8 mouse cellular contexts compared by ENCODE assay signal in genomic region chr2:164970631-164971196, GRCm38 (mm10). TPM values are rescaled to one million over a fixed set of nuclear protein-coding genes. Genes with fewer than 3 reads are reported as not detected.
DNase-seq lines count a peak whose midpoint lies in the region; ATAC-seq and TF ChIP-seq lines count a peak whose summit lies in the region.

No protein-coding gene starts in this region.

- no peak overlapping the region for H3K27ac ChIP-seq in intestine, embryonic 14.5 days (ENCODE audit: low read depth)
- H3K27ac ChIP-seq in intestine, postnatal 0 days (ENCODE audit: low read depth, low read length): no peak overlapping the region
- H3K27ac ChIP-seq in hindbrain, embryonic 12.5 days: peak overlapping the region; percentile 58
- H3K27ac ChIP-seq in midbrain, embryonic 11.5 days (ENCODE audit: low read depth, low read length): no peak overlapping the region

- peak overlapping the region; percentile 11; the same call in 1 of the 2 replicates for H3K4me3 ChIP-seq in intestine, embryonic 14.5 days (ENCODE audit: low read depth, low read length)
- no peak overlapping the region for H3K4me3 ChIP-seq in intestine, postnatal 0 days (ENCODE audit: low read depth, low read length)
- peak overlapping the region; percentile 44 for H3K4me3 ChIP-seq in hindbrain, embryonic 12.5 days
- peak overlapping the region; percentile 19 for H3K4me3 ChIP-seq in midbrain, embryonic 11.5 days (ENCODE audit: low read depth, low read length)

- no peaks in the 10 kb centered on the region for H3K36me3 ChIP-seq in intestine, embryonic 14.5 days (ENCODE audit: control insufficient read depth, insufficient read depth, low read length)
- H3K36me3 ChIP-seq in intestine, postnatal 0 days (ENCODE audit: control insufficient read depth, insufficient read depth): no peaks in the 10 kb centered on the region
- no peaks in the 10 kb centered on the region for H3K36me3 ChIP-seq in hindbrain, embryonic 12.5 days
- no peaks in the 10 kb centered on the region for H3K36me3 ChIP-seq in midbrain, embryonic 11.5 days (ENCODE audit: control insufficient read depth, insufficient read depth, low read length)

- H3K9me3 ChIP-seq in intestine, embryonic 14.5 days (ENCODE audit: control insufficient read depth, low read length): no peaks in the 10 kb centered on the region
- H3K9me3 ChIP-seq in intestine, postnatal 0 days (ENCODE audit: control insufficient read depth): no peaks in the 10 kb centered on the region
- no peaks in the 10 kb centered on the region for H3K9me3 ChIP-seq in hindbrain, embryonic 12.5 days (replicated peaks)
- no peaks in the 10 kb centered on the region for H3K9me3 ChIP-seq in midbrain, embryonic 11.5 days (ENCODE audit: control insufficient read depth, low read length)

- DNase-seq in intestine, embryonic 14.5 days (ENCODE audit: low spot score): no peak
- DNase-seq in cerebellum, postnatal 14 days: peak; percentile 86 to 91
- DNase-seq in midbrain, embryonic 11.5 days (ENCODE audit: low spot score, missing footprints): peak; percentile 92
- DNase-seq in adrenal gland, adult 8-10 months: no peak
- DNase-seq in adrenal gland, postnatal 14 days: no peak
- no peak for DNase-seq in gastrocnemius, postnatal 36 days

- H3K4me2 ChIP-seq in intestine, embryonic 14.5 days (ENCODE audit: low read length): peak overlapping the region; percentile 23; the same call in 1 of the 2 replicates
- H3K4me2 ChIP-seq in intestine, postnatal 0 days (replicated peaks; ENCODE audit: low read depth): no peak overlapping the region
- peak overlapping the region; percentile 55 for H3K4me2 ChIP-seq in hindbrain, embryonic 12.5 days (replicated peaks)
- H3K4me2 ChIP-seq in midbrain, embryonic 11.5 days: peak overlapping the region; percentile 44

- under 1% methylated on average over 42 of the region's 42 CpGs for WGBS in intestine, embryonic 14.5 days
- 1% methylated on average over 42 of the region's 42 CpGs for WGBS in intestine, postnatal 0 days
- under 1% methylated on average over 42 of the region's 42 CpGs for WGBS in hindbrain, embryonic 12.5 days
- WGBS in midbrain, embryonic 11.5 days: 0% methylated on average over 42 of the region's 42 CpGs

- H3K4me1 ChIP-seq in intestine, embryonic 14.5 days (replicated peaks; ENCODE audit: control insufficient read depth, insufficient read depth, low read length): peaks cover 10% of the 10 kb centered on the region; the same call in 1 of the 2 replicates
- H3K4me1 ChIP-seq in intestine, postnatal 0 days (replicated peaks; ENCODE audit: control insufficient read depth, insufficient read depth, low read length): no peaks in the 10 kb centered on the region
- peaks cover 42% of the 10 kb centered on the region for H3K4me1 ChIP-seq in hindbrain, embryonic 12.5 days
- H3K4me1 ChIP-seq in midbrain, embryonic 11.5 days (ENCODE audit: control insufficient read depth, insufficient read depth, low read length): peaks cover 22% of the 10 kb centered on the region

- 0 out of 2 replicates have a peak, but pooled peaks have one; percentile 29 for ATAC-seq in intestine, embryonic 14.5 days (replicated peaks; ENCODE audit: low FRiP score, low TSS enrichment, low read depth)
- no peak for ATAC-seq in intestine, postnatal 0 days
- ATAC-seq in hindbrain, embryonic 12.5 days (ENCODE audit: low FRiP score): peak; percentile 62
- peak; percentile 70; the same call in 1 of the 2 replicates for ATAC-seq in midbrain, embryonic 11.5 days (ENCODE audit: low FRiP score)

- peaks cover 68% of the 10 kb centered on the region for H3K27me3 ChIP-seq in intestine, embryonic 14.5 days (replicated peaks; ENCODE audit: control insufficient read depth, insufficient read depth, low read length)
- H3K27me3 ChIP-seq in intestine, postnatal 0 days (replicated peaks; ENCODE audit: control insufficient read depth, insufficient read depth, low read length): peaks cover 52% of the 10 kb centered on the region
- peaks cover 84% of the 10 kb centered on the region for H3K27me3 ChIP-seq in hindbrain, embryonic 12.5 days
- H3K27me3 ChIP-seq in midbrain, embryonic 11.5 days (ENCODE audit: control insufficient read depth, insufficient read depth, low read length): peaks cover 66% of the 10 kb centered on the region

- no peak overlapping the region for H3K9ac ChIP-seq in intestine, embryonic 14.5 days (ENCODE audit: low read length)
- H3K9ac ChIP-seq in intestine, postnatal 0 days (ENCODE audit: low read depth, low read length): no peak overlapping the region
- H3K9ac ChIP-seq in hindbrain, embryonic 12.5 days: peak overlapping the region; percentile 58
- H3K9ac ChIP-seq in midbrain, embryonic 11.5 days (ENCODE audit: low read length): 0 out of 2 replicates have a peak overlapping the region, but pooled peaks have one; percentile 10

- intact Hi-C loops in gastrocnemius, postnatal 36 days (cut with DNase I): no loop called here

- TF ChIP-seq CTCF in intestine, postnatal 0 days (IDR thresholded peaks at IDR 0.05; ENCODE audit: low read depth): no peak

RNA-seq across cellular contexts. Expression of gene Slc12a5, which starts 10.1 kb away (rescaled TPM):
- 1.3 and 1.5 TPM in 2 replicates for polyA plus RNA-seq in intestine, embryonic 14.5 days (2014; fragmentation: Nextera tagmentation; extraction: Ambion mirVana)
- polyA plus RNA-seq in intestine, postnatal 0 days (2015; fragmentation: Nextera tagmentation; extraction: Ambion mirVana): 0.09 and 0.47 TPM in 2 replicates
- 12.7 and 16.1 TPM in 2 replicates for polyA plus RNA-seq in hindbrain, embryonic 12.5 days (2016; fragmentation: Nextera tagmentation; extraction: Ambion mirVana)
- 2.8 and 3.0 TPM in 2 replicates for polyA plus RNA-seq in midbrain, embryonic 11.5 days (2014; fragmentation: Nextera tagmentation; extraction: Ambion mirVana)
- total RNA-seq in adrenal gland, adult 8-10 months (2022): 10 to 100 TPM in 3 of 4 experiments, 1 to 10 TPM in 1; 6.7 to 18.3 (median 14.0) TPM
- 8.4 and 8.7 TPM in 2 replicates for total RNA-seq in adrenal gland, postnatal 14 days (2021)
- total RNA-seq in gastrocnemius, postnatal 36 days (2021): under 1 TPM; 0.25 to 0.36 TPM

RNA-seq across cellular contexts. Expression of gene Mmp9, which starts 30.1 kb away (rescaled TPM):
- polyA plus RNA-seq in intestine, embryonic 14.5 days (2014; fragmentation: Nextera tagmentation; extraction: Ambion mirVana): 2.4 and 3.3 TPM in 2 replicates
- 9.6 and 9.8 TPM in 2 replicates for polyA plus RNA-seq in intestine, postnatal 0 days (2015; fragmentation: Nextera tagmentation; extraction: Ambion mirVana)
- 5.7 and 7.2 TPM in 2 replicates for polyA plus RNA-seq in hindbrain, embryonic 12.5 days (2016; fragmentation: Nextera tagmentation; extraction: Ambion mirVana)
- 1.9 and 2.0 TPM in 2 replicates for polyA plus RNA-seq in midbrain, embryonic 11.5 days (2014; fragmentation: Nextera tagmentation; extraction: Ambion mirVana)
- total RNA-seq in adrenal gland, adult 8-10 months (2022): 1 to 10 TPM in 1 of 4 experiments, under 1 TPM in 3; 0.49 to 1.4 (median 0.84) TPM
- 1.7 and 2.0 TPM in 2 replicates for total RNA-seq in adrenal gland, postnatal 14 days (2021)
- total RNA-seq in gastrocnemius, postnatal 36 days (2021): under 1 TPM; 0.38 to 0.62 TPM

RNA-seq across cellular contexts. Expression of gene Zfp335, which starts 59.2 kb away (rescaled TPM):
- polyA plus RNA-seq in intestine, embryonic 14.5 days (2014; fragmentation: Nextera tagmentation; extraction: Ambion mirVana): 12.7 and 14.3 TPM in 2 replicates
- polyA plus RNA-seq in intestine, postnatal 0 days (2015; fragmentation: Nextera tagmentation; extraction: Ambion mirVana): 3.6 and 3.8 TPM in 2 replicates
- 17.3 and 18.2 TPM in 2 replicates for polyA plus RNA-seq in hindbrain, embryonic 12.5 days (2016; fragmentation: Nextera tagmentation; extraction: Ambion mirVana)
- 8.2 and 8.8 TPM in 2 replicates for polyA plus RNA-seq in midbrain, embryonic 11.5 days (2014; fragmentation: Nextera tagmentation; extraction: Ambion mirVana)
- 10 to 100 TPM; 17.3 to 26.7 (median 20.3) TPM for total RNA-seq in adrenal gland, adult 8-10 months (2022)
- total RNA-seq in adrenal gland, postnatal 14 days (2021): 17.3 and 19.4 TPM in 2 replicates
- 1 to 10 TPM; 8.8 to 9.3 TPM for total RNA-seq in gastrocnemius, postnatal 36 days (2021)

Comparison
In these comparisons a context has a peak if more than half of its experiments do, and no peak if none do; other contexts are left out.
1. DNase-seq: peak in cerebellum, postnatal 14 days (2 of 2) and midbrain, embryonic 11.5 days (single experiment); none in intestine, embryonic 14.5 days (single experiment), adrenal gland, adult 8-10 months (single experiment), adrenal gland, postnatal 14 days (single experiment) and gastrocnemius, postnatal 36 days (0 of 2).
2. H3K9ac ChIP-seq: peak in hindbrain, embryonic 12.5 days (single experiment) and midbrain, embryonic 11.5 days (single experiment); none in intestine, embryonic 14.5 days (single experiment) and intestine, postnatal 0 days (single experiment).